Mouse (Mus musculus): ENCODE measurements around the gene Gfm2. TPM values are rescaled to one million over a fixed set of nuclear protein-coding genes. Genes with fewer than 3 reads are reported as not detected.
A peak's percentile ranks its signal among the peaks of the same experiment; 100 is the strongest.
"Not testable (repeated sequence)": the region's sequence is repeated elsewhere in the genome, so short reads cannot be mapped to it uniquely, and the experiment has no call there.

Gfm2 gene
- 1.1 and 1.3 TPM in 2 replicates for polyA plus RNA-seq (2012)

GRCm38 (mm10) chr13:97137466-97138400 is at the start of gene Gfm2, which contains the start of gene Nsa2:
Gene Gfm2 (plus strand): TSS chr13:97137937.
Gene Nsa2 (minus strand): TSS chr13:97137937.
- TF ChIP-seq TAL1 (IDR thresholded peaks at IDR 0.05; ENCODE audit: low read length), result no peak
- TF ChIP-seq GATA1 (IDR thresholded peaks at IDR 0.05; ENCODE audit: low read length), result no peak
- Histone ChIP-seq H3K9me3 (ENCODE audit: control insufficient read depth, low read length) (no peaks in the 10 kb centered on the region), H3K27me3 (ENCODE audit: control insufficient read depth) (no peaks in the 10 kb centered on the region), H3K4me1 (ENCODE audit: control insufficient read depth) (peaks cover 15% of the 10 kb centered on the region), H3K4me3 (replicated peaks) (peak within 1 kb of the TSS; percentile 88), H3K36me3 (ENCODE audit: control insufficient read depth) (peaks cover 43% of the 10 kb centered on the region)

GRCm38 (mm10) chr13:97088183-97088582 is 49.6 kb upstream of the Gfm2 start:
- H3K4me1 ChIP-seq (ENCODE audit: control insufficient read depth), result peaks cover 19% of the 10 kb centered on the region
- H3K36me3 ChIP-seq (ENCODE audit: control insufficient read depth), result peaks cover 4% of the 10 kb centered on the region
- no peaks in the 10 kb centered on the region for H3K9me3 ChIP-seq (ENCODE audit: control insufficient read depth, low read length)
- no peaks in the 10 kb centered on the region for H3K27me3 ChIP-seq (ENCODE audit: control insufficient read depth)
- H3K4me3 ChIP-seq (replicated peaks), result no peak overlapping the region
- TF ChIP-seq TAL1 (IDR thresholded peaks at IDR 0.05; ENCODE audit: low read length), result no peak
- no peak for TF ChIP-seq GATA1 (IDR thresholded peaks at IDR 0.05; ENCODE audit: low read length)

GRCm38 (mm10) chr13:97095726-97096125 is 42.0 kb upstream of the Gfm2 start:
- Histone ChIP-seq H3K4me1 (ENCODE audit: control insufficient read depth) (peaks cover 2% of the 10 kb centered on the region; the same call in 1 of the 2 replicates), H3K36me3 (ENCODE audit: control insufficient read depth) (peaks cover 17% of the 10 kb centered on the region), H3K4me3 (replicated peaks) (no peak overlapping the region), H3K27me3 (ENCODE audit: control insufficient read depth) (no peaks in the 10 kb centered on the region), H3K9me3 (ENCODE audit: control insufficient read depth, low read length) (no peaks in the 10 kb centered on the region)
- TF ChIP-seq TAL1 (IDR thresholded peaks at IDR 0.05; ENCODE audit: low read length), result no peak
- TF ChIP-seq GATA1 (IDR thresholded peaks at IDR 0.05; ENCODE audit: low read length), result no peak

- H3K4me1 ChIP-seq (ENCODE audit: control insufficient read depth), result peaks cover 2% of the 10 kb centered on the region; the same call in 1 of the 2 replicates
Observed at GRCm38 (mm10) chr13:97099187-97099852, 38.4 kb upstream of the Gfm2 start, which contains the start of gene Gm6169. Gene Gm6169 (minus strand): TSS chr13:97099237.

GRCm38 (mm10) chr13:97104996-97105395 is 32.7 kb upstream of the Gfm2 start:
- no peak for TF ChIP-seq TAL1 (IDR thresholded peaks at IDR 0.05; ENCODE audit: low read length)
- TF ChIP-seq GATA1 (IDR thresholded peaks at IDR 0.05; ENCODE audit: low read length), result no peak
- Histone ChIP-seq H3K36me3 (ENCODE audit: control insufficient read depth) (peaks cover 8% of the 10 kb centered on the region), H3K4me3 (replicated peaks) (no peak overlapping the region), H3K4me1 (ENCODE audit: control insufficient read depth) (no peaks in the 10 kb centered on the region), H3K9me3 (ENCODE audit: control insufficient read depth, low read length) (no peaks in the 10 kb centered on the region), H3K27me3 (ENCODE audit: control insufficient read depth) (no peaks in the 10 kb centered on the region)

More at GRCm38 (mm10) chr13:97099187-97099852, 38.4 kb upstream of the Gfm2 start, which contains the start of gene Gm6169:
- H3K9me3 ChIP-seq (ENCODE audit: control insufficient read depth, low read length), result no peaks in the 10 kb centered on the region
- no peak for TF ChIP-seq TAL1 (IDR thresholded peaks at IDR 0.05; ENCODE audit: low read length)
- TF ChIP-seq GATA1 (IDR thresholded peaks at IDR 0.05; ENCODE audit: low read length), result no peak
- no peak within 1 kb of the TSS for H3K4me3 ChIP-seq (replicated peaks)
- peaks cover 9% of the 10 kb centered on the region; the same call in 1 of the 2 replicates for H3K36me3 ChIP-seq (ENCODE audit: control insufficient read depth)
- no peaks in the 10 kb centered on the region for H3K27me3 ChIP-seq (ENCODE audit: control insufficient read depth)

- not testable (repeated sequence) for H3K4me1 ChIP-seq (ENCODE audit: control insufficient read depth); H3K27me3 ChIP-seq (ENCODE audit: control insufficient read depth); H3K4me3 ChIP-seq (replicated peaks); H3K9me3 ChIP-seq (ENCODE audit: control insufficient read depth, low read length)
- H3K36me3 ChIP-seq (ENCODE audit: control insufficient read depth), result peaks cover 18% of the 10 kb centered on the region
Observed at GRCm38 (mm10) chr13:97107721-97108120, 30.0 kb upstream of the Gfm2 start.

GRCm38 (mm10) chr13:97109046-97109445 is 28.7 kb upstream of the Gfm2 start:
- no peaks in the 10 kb centered on the region for H3K9me3 ChIP-seq (ENCODE audit: control insufficient read depth, low read length)
- TF ChIP-seq TAL1 (IDR thresholded peaks at IDR 0.05; ENCODE audit: low read length), result no peak
- TF ChIP-seq GATA1 (IDR thresholded peaks at IDR 0.05; ENCODE audit: low read length), result no peak
- no peaks in the 10 kb centered on the region for H3K4me1 ChIP-seq (ENCODE audit: control insufficient read depth)
- H3K4me3 ChIP-seq (replicated peaks), result no peak overlapping the region
- peaks cover 24% of the 10 kb centered on the region for H3K36me3 ChIP-seq (ENCODE audit: control insufficient read depth)
- H3K27me3 ChIP-seq (ENCODE audit: control insufficient read depth), result no peaks in the 10 kb centered on the region

GRCm38 (mm10) chr13:97121341-97121740 is 16.4 kb upstream of the Gfm2 start:
- H3K4me1 ChIP-seq (ENCODE audit: control insufficient read depth), result no peaks in the 10 kb centered on the region
- peaks cover 29% of the 10 kb centered on the region for H3K36me3 ChIP-seq (ENCODE audit: control insufficient read depth)
- H3K27me3 ChIP-seq (ENCODE audit: control insufficient read depth), result no peaks in the 10 kb centered on the region
- H3K4me3 ChIP-seq (replicated peaks), result no peak overlapping the region
- H3K9me3 ChIP-seq (ENCODE audit: control insufficient read depth, low read length), result no peaks in the 10 kb centered on the region
- no peak for TF ChIP-seq TAL1 (IDR thresholded peaks at IDR 0.05; ENCODE audit: low read length)

- peaks cover 49% of the 10 kb centered on the region for H3K36me3 ChIP-seq (ENCODE audit: control insufficient read depth)
- H3K27me3 ChIP-seq (ENCODE audit: control insufficient read depth); H3K4me1 ChIP-seq (ENCODE audit: control insufficient read depth): not testable (repeated sequence)
Observed at GRCm38 (mm10) chr13:97129654-97130053, 8.1 kb upstream of the Gfm2 start.

GRCm38 (mm10) chr13:97130413-97130812 is 7.3 kb upstream of the Gfm2 start:
- not testable (repeated sequence) for H3K27me3 ChIP-seq (ENCODE audit: control insufficient read depth); H3K9me3 ChIP-seq (ENCODE audit: control insufficient read depth, low read length); H3K4me1 ChIP-seq (ENCODE audit: control insufficient read depth); H3K4me3 ChIP-seq (replicated peaks)
- H3K36me3 ChIP-seq (ENCODE audit: control insufficient read depth), result peaks cover 57% of the 10 kb centered on the region

More at GRCm38 (mm10) chr13:97129654-97130053, 8.1 kb upstream of the Gfm2 start:
- not testable (repeated sequence) for H3K9me3 ChIP-seq (ENCODE audit: control insufficient read depth, low read length); H3K4me3 ChIP-seq (replicated peaks)

- Histone ChIP-seq H3K4me1 (ENCODE audit: control insufficient read depth) (peaks cover 17% of the 10 kb centered on the region), H3K36me3 (ENCODE audit: control insufficient read depth) (peaks cover 43% of the 10 kb centered on the region), H3K4me3 (replicated peaks) (peak overlapping the region; percentile 88)
- H3K9me3 ChIP-seq (ENCODE audit: control insufficient read depth, low read length); H3K27me3 ChIP-seq (ENCODE audit: control insufficient read depth): not testable (repeated sequence)
Observed at GRCm38 (mm10) chr13:97138404-97138931, 731 bp downstream of the Gfm2 start.
